Mouse (Mus musculus) cerebellum, postnatal 10 days (tissue): ENCODE results near the gene Mn1.

Source experiments
- DNase-seq, 2 experiments: peaks; one replicate each; pipeline ENCODE4 v3.0.0; 2021; ENCODE audit warnings: mixed read lengths in 2 of 2

Gene Mn1

GRCm38 (mm10) chr5:111490599-111490998, 73.4 kb downstream of the Mn1 start:
- peak; percentile 72 to 77 for DNase-seq

- DNase-seq = peak; percentile 25 to 31
These were observed 74.3 kb downstream of the Mn1 start for GRCm38 (mm10) chr5:111491485-111491884.

- no peak for DNase-seq
These were observed 82.9 kb downstream of the Mn1 start for GRCm38 (mm10) chr5:111500036-111500435.

DNA sequence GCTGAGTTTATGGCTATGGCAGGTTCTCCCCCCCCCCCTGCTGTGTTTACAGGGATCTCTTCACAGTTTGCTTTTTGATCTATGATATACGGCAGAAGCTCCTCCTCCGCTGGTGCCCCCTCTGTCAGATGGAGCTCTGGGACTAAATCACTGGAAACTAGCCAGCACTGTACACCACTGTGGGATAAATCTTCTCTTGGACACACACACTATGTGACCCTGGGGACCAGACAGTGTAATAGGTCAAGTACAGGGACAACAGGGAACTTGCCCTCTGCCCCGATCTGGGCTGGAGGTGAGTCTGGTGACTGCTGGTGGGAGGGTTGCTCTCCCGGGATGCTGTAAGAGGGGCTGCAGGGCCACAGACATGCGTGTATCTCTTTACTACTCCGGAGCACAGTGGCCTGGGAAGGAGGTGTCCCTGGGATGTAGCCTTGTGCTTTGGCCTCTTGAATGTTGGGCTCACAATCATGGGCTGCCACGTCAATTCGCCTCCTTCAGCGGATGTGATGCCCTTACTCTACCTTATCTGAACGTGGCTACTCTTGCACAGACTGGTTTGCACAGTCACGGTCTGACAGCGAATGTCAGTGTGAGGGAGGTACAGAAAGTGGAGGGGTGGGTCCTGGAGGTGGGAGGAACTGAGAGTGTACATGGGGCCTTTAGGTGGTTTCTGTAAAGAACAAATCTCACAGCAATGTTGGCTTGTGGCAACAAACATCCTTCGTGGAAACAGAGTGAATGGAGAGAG, 84.7 kb downstream of the Mn1 start:
- no peak for DNase-seq

DNA sequence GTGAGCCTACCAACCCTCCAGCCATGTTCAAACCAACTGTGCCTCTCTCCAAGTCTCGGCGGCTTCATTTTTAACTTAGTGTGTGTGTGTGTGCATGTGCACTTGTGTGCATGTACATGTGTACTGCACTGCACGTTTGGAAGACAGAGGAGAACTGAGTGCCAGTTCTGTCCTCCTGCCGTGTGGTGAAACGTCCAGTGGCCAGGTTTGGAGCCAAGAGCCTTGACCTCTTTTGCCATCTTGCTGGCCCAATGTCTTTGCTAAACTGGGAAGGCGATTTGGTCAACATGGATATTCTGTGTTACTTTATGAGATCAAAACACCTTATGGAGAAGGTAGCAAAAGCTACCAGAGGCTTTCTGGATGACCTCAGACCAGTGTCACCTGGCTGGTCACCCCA, 88.1 kb downstream of the Mn1 start:
- no peak for DNase-seq

GRCm38 (mm10) chr5:111505824-111506223, 88.7 kb downstream of the Mn1 start:
- no peak for DNase-seq

DNA sequence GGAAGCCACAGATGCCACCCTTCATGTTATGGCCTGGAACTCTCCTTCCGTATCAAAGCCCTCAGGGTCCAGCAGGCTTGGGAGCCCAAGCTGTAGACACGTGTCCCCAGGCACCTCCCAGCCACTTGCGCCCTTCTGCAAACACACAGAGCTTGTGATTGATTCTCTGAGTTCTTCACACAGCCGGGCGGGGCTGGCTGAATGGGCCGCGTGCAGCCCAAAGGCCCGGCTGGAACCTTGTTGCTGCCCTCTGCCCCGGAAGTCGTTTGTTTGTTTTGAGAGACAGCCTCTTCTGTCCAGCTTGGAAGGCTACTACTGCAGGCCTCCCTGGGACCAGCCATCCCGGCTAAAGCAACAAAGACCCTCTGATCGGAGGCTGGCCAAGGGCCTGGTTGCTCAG, 89.2 kb downstream of the Mn1 start:
- peak in 1 of 2 experiments; percentile 31 for DNase-seq
